Mouse (Mus musculus) megakaryocyte, embryonic 14.5 days (primary cell): ENCODE results near the gene Gnai2.

Experiments
- FLI1 ChIP-seq: IDR thresholded peaks from 2 replicates; pipeline ENCODE4 v1.6.1; 2012; ENCODE audit warnings: low read length, inconsistent platforms, mixed read lengths
- GATA1 ChIP-seq: IDR thresholded peaks from 3 replicates; pipeline ENCODE4 v1.6.1; 2012; ENCODE audit warnings: mixed read lengths, low read length, inconsistent platforms, borderline replicate concordance

DNA sequence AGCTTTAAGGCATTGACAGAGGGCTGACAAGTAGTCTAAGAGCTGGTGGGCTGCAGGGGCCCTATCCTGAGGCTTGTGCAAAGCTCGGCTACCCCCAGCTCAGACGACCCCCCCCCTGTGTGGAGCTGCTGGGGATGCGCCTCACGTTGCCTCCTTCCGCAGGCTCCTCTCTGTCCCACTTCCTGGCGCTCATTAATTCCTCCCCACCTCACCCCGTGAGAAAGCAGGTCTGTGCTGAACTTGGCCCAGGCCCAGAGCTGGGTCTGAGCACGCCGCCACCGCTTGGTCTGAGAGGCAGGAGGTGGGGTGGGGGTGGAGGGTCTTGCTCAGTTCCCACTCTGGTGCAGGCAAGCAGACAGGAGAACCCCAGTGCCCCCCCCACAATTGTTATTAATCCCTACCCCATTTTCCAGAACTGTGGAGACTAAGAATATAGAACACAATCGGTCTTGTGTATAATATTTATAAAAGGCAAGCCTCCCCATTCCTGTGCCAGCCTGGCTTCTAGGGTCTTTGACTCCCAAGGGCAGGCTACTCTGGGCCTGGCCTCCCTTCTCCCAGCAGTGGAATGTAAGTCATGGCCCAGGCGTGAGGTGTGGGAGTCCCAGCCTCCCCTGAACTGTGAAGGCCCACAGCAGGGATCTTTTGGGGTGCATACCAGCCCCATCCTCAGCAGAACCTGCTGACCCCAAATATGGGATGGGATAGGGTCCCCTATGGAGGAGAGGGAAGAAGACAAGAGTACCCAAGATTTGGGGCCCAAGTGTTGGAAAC is 15.7 kb upstream of the Gnai2 start:
- TF ChIP-seq GATA1, result no peak
- no peak for TF ChIP-seq FLI1
